Mouse (Mus musculus) gastrocnemius, postnatal 25 days (tissue): ENCODE results near the gene Naaladl2. TPM values are rescaled to one million over a fixed set of nuclear protein-coding genes. Genes with fewer than 3 reads are reported as not detected.

Experiments
- DNase-seq: peaks from one replicate; pipeline ENCODE4 v3.0.0; 2022
- total RNA-seq, 2 experiments: library from RNA; stranded (reverse); gene quantifications; 1 replicate in 1 of 2; 2 replicates in 1 of 2; pipeline ENCODE4 v1.2.3; 2021

Naaladl2 gene
- total RNA-seq, 2 experiments from 2014 or later: 0.43 to 0.78 TPM

- DNase-seq: no peak
These were observed 453.7 kb downstream of the Naaladl2 start for GRCm38 (mm10) chr3:24690162-24690915.

DNA sequence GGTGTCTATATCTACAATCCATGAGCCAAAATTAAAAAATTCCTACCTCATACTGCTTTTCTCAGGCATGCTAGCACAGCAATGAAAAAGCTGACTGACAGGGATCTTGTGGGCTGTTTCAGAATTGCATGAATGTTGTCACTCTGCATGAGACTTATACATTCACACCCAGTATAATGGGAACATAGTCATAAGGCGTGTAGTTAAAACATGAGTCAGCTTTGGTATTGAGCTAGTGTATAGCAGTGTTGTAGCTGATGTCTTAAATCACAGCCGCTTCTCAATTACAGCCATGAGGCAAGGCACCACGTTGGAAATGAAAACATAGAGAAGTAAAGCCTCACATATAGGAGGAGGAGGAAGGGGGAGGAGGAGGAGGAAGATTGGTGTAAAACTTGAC lies 473.6 kb downstream of the Naaladl2 start:
- no peak for DNase-seq

GRCm38 (mm10) chr3:24668052-24668916 lies 475.8 kb downstream of the Naaladl2 start:
- DNase-seq: no peak

DNA sequence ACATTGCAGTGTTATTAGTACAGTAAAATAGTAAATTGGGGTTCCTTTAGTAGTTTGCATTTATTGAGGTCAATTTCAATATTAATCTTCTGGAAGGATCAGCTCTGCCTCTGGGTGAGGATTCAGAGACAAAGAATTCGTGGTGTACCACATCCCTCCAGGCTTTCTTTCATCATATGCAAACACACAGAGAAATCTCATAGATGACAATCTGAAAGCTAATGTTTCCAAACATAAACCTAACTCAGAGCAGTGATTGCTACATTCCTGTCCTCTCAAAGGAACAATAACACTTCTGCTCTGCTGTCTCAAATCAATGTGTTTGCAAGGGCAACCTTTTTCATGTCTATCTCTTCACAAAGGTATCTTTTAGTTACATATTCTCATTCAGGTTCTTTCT lies 478.7 kb downstream of the Naaladl2 start:
- no peak for DNase-seq

DNA sequence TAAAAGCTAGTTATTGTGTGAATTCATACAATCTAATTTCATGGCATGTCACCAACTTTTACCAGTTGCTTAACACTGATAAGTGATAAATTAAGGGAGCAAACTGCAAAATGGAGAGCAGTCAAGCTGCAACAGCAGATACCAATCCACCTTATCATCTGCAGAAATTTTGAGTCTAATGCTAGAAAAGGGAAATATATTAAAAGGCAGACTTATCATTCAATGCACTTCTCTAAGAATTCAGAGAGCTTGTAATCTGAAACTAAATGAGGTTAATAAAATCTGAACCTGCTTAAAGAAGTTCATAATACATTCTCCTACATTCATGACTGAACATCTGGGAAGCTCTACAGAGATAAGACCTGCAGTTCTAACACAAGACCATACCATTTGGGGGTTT lies 480.3 kb downstream of the Naaladl2 start:
- DNase-seq: no peak

DNA sequence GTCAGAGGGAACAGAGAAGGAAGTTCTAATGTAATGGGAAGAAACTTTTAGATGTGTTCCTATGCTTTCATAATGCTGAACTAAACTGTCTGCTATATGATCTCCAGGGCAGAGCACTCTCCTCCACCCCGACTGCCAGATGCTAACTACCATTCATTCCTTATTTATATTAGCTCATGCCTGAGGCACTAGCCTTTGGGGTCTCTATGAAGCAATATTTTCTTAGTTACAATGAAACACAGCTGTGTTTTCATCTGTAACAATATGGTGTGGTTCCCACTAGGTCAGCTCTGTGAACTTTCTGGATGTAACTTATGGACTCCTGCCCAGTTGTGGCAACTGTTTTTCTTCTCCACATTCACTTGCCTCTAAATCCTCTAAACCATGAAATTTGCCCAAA lies 514.0 kb downstream of the Naaladl2 start:
- no peak for DNase-seq

DNA sequence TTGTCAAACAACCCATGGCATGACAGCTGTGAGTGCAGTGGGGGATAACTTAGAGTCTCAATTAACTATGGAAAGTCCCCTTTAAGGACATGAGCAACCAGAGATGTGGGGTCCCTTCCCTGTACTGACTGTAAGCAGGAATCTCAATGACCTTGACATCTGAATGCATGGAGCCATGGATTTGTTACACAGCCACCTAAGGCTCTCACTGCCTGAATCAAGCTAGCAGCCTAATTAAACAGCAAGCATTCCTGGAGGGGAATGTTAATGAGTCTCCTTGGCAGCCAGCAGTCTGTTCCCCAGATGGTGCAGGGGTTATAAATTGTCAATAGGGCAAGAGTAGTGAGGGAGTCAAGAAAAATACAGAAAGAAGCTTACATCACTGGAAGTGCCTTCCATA lies 538.6 kb downstream of the Naaladl2 start:
- no peak for DNase-seq

DNA sequence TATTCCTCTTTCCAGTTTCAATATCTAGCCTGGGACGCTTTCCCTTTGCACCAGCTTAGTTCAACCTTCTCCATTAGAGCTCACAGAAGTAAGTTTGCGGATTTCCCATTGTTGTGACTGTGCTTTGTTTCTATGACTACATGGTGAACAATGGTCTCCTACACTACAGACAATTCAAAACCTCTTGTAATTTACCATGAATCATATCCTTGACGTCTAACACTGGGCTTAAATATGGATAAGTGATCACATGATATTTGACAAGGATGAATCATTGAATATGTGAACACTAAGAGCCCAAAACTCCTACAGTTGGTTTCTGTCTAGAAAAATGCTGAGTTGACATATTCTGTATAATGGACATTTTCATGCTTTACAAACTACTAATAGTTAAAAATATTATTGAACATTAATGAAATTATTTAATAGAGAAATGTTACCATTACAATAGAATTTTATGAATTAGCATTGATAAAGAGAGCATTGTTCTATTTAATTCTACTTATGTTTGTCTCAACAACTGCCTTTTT lies 539.2 kb downstream of the Naaladl2 start:
- DNase-seq: no peak

DNA sequence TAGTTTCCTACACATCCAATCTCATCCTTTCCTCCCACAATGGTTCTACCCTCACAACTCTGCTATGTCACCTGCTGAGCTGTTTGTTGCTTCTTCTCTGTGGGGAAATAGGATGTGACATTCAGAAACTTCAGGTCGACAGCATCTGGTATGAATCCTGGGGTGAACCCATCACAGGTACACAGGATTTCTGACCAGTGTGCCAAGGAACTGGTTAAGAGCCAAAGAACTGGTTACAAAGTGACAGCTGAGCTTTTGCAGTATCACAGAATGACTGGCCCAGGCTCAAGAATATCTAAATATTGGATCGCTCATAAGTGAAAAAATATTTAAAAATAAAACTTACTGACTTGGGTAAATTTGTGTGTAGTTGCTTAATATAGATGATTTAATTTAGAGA lies 548.6 kb downstream of the Naaladl2 start:
- DNase-seq: no peak

GRCm38 (mm10) chr3:24556617-24557016 lies 587.4 kb downstream of the Naaladl2 start:
- no peak for DNase-seq

DNA sequence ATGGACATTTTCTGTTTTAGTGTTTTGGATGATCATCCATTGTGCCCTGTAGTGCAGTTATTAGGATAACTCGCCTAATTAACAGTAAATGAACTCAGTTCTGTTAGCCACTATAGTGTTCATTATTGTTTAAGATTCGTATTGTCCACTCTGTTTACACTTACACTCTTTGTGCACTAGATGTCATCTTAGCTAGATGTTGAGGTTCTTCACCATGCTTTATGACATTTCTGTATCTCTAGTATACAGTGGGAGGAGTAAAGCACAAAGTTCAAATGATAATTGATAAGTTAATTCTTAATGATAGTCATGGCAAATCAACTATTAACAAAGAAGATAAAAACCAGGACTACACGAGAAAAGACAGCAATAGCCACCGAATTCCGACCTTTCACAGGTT lies 590.4 kb downstream of the Naaladl2 start:
- DNase-seq: no peak

DNA sequence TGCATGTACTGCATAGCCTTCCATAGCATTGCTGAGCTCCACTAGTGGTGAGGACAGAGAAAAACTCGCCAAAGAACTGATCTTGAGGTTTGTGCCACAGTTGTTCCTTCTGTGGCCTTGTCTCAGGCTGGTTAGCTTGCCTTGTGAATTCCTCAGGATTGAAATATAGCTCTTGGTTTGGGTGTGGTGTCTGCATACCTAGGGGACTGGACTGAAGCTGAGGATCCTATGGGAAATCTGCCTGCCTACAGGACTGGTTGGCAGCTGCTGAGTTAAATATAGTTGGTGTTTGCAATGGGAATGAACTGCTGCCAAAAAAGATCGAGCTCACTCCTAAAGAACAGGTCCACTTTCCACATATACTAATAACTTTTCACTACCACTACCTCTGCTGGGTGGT lies 591.4 kb downstream of the Naaladl2 start:
- no peak for DNase-seq

- DNase-seq: no peak
These were observed 610.1 kb downstream of the Naaladl2 start for GRCm38 (mm10) chr3:24533775-24534458.

DNA sequence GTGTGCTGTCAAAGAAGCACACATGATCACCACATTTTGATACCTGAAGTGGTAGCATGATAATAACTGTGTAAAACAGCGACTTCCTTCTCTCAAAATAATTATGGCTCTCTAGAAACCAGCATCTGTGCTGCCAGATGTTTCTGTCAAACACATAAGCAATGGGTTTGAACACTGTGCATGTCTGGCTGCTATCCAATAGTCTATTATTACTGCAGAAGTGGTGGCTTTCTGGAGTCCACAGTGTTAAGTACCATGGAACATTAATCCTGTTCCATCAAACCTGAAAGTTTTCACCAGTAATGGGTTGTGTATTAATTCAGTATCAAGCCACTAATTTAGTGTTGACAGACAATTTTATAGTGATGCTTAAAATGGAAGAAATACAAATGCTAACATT lies 629.1 kb downstream of the Naaladl2 start:
- no peak for DNase-seq

- no peak for DNase-seq
These were observed 657.5 kb downstream of the Naaladl2 start for GRCm38 (mm10) chr3:24486456-24487112.

- no peak for DNase-seq
These were observed 680.1 kb downstream of the Naaladl2 start for GRCm38 (mm10) chr3:24463941-24464340.

DNA sequence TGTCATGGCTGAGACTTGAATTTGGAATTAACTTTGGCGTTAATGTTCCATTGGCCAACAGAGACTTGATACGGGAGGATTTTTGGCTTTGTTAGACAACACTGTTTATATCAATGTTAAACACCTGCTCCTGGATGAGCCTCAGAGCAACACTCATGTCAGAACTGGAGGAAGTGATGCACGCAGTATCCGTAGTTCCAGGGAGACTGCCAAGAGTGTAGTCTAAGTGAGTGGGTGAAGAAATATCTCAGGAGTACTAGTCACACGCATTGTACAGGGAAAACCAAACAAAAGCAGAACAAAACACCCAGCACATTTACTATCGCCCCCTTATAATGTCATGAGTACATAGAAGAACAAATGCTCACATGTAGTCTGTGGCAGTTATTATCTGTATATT lies 703.4 kb downstream of the Naaladl2 start:
- DNase-seq: no peak

DNA sequence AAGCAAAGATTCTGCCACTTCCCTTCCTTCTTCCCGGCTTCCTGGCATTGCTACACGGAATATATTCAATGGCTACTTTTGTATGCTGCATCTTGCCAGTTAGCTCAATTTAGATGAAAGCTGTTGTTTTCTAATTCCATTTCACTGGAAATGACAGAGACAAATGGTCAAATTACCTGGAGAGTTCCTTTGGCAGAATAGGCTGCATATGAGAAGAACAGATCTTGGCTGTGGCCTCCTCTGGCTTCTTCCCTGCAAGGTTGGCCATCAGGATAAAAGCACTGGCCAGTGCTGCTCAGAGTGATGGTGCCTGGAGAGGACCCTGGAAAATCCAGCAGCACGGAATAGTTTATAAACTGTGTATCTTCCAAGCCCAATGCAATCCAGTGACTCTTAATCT lies 711.3 kb downstream of the Naaladl2 start:
- peak; percentile 38 for DNase-seq

DNA sequence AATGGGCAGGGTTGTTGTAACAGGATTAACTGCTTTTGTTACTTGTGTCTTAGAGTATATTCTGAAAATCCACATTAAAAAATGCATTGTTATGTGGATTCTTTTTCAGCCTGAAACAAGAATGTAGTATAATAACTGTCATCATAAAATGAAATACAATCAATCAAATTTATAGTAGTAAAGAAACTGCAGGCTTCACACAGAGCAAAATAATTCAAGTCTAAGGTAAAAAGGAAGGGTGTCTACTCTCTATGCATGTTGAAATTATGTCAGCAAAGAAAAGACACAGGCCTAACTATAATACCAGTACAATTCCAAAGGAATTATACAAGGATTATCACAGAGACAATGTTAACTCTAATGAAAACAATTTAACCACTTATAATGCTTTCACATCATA lies 752.3 kb downstream of the Naaladl2 start:
- DNase-seq: no peak

DNA sequence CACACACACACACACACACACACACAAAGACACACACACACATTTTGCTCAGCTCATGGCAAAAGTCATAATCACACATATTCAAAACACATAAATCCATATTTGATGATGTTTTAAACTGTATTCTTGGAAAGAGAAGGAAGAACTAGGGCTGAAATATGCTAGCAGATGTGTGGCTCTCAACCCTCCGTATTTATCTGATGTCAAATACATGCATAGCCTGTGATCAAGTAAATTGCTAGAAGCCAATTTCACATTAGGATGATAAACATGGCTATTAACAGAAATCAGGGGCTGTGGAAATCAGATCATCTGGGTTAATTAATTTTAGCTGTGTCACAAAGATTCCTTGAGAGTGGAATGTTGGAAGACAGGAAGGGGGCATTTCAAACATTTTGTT lies 752.8 kb downstream of the Naaladl2 start:
- no peak for DNase-seq

DNA sequence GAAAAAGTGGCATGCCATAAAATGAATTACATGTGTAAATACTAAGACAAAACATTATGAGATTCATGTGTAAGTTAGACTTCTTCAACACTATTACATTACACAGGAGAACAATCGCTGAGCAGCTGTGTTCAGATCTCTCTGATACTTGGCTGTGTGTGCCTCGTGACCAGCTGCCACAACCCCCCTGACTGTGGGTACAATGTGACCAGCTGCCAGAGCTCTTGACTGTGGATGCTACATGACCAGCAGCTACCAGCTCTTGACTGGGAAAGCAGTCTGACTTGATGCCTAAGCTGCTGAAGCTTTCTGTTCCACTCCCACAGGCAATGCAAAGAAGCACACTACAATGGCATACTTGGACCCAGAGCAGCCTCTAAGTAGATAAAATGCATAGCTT lies 789.1 kb downstream of the Naaladl2 start:
- DNase-seq: no peak
